Mouse (Mus musculus) embryonic facial prominence, embryonic 15.5 days (tissue): ENCODE measurements around the gene Cphx1. TPM values are rescaled to one million over a fixed set of nuclear protein-coding genes. Genes with fewer than 3 reads are reported as not detected.
A peak's percentile ranks its signal among the peaks of the same experiment; 100 is the strongest.
"Not testable (repeated sequence)": the region's sequence is repeated elsewhere in the genome, so short reads cannot be mapped to it uniquely, and the experiment has no call there.

ENCODE experiments used
- ATAC-seq: fragments of 200-750 bp; cut with Nextera tagmentation; 2 replicates; pipeline ENCODE4 v1.8.0; 2017; ENCODE audit warnings: low read depth, moderate TSS enrichment; ENCODE audit not compliant: insufficient number of reproducible peaks, low FRiP score, low TSS enrichment
- H3K27ac ChIP-seq: fragments of 300-500 bp; sonication (generic); replicated peaks from 2 replicates; pipeline ENCODE4 v1.5.1; 2015; ENCODE audit warnings: mild to moderate bottlenecking, inconsistent platforms
- H3K27me3 ChIP-seq: fragments of 300-500 bp; sonication (generic); 2 replicates; pipeline ENCODE4 v1.6.1; 2015; ENCODE audit warnings: inconsistent platforms
- H3K36me3 ChIP-seq: fragments of 300-500 bp; sonication (generic); 2 replicates; pipeline ENCODE4 v1.6.1; 2015; ENCODE audit warnings: mild to moderate bottlenecking, inconsistent platforms
- H3K4me1 ChIP-seq: fragments of 300-500 bp; sonication (generic); 2 replicates; pipeline ENCODE4 v1.6.1; 2015; ENCODE audit warnings: inconsistent platforms
- H3K4me2 ChIP-seq: fragments of 300-500 bp; sonication (generic); replicated peaks from 2 replicates; pipeline ENCODE4 v1.6.1; 2015; ENCODE audit warnings: mild to moderate bottlenecking, inconsistent platforms
- H3K4me3 ChIP-seq: fragments of 300-500 bp; sonication (generic); replicated peaks from 2 replicates; pipeline ENCODE4 v1.5.1; 2015; ENCODE audit warnings: mild to moderate bottlenecking, inconsistent platforms
- H3K9ac ChIP-seq: fragments of 300-500 bp; sonication (generic); 2 replicates; pipeline ENCODE4 v1.6.1; 2015; ENCODE audit warnings: inconsistent platforms
- H3K9me3 ChIP-seq: fragments of 300-500 bp; sonication (generic); replicated peaks from 2 replicates; pipeline ENCODE4 v1.6.1; 2016; ENCODE audit warnings: inconsistent platforms
- WGBS: fragments of 180-500 bp; shearing (Covaris S2); methylation state at CpG from one replicate; pipeline ENCODE4 v1.1.7; 2015; 5-methylcytosine and 5-hydroxymethylcytosine counted together
- polyA plus RNA-seq: library from polyadenylated mRNA; unstranded; fragments of >200 nt; fragmentation: Nextera tagmentation; extraction: Ambion mirVana; gene quantifications from 2 replicates; pipeline ENCODE4 v1.2.1, GENCODE M21; 2015

Cphx1 gene
- polyA plus RNA-seq: 0.09 TPM in 1 of 2 replicates, not detected in the other

DNA sequence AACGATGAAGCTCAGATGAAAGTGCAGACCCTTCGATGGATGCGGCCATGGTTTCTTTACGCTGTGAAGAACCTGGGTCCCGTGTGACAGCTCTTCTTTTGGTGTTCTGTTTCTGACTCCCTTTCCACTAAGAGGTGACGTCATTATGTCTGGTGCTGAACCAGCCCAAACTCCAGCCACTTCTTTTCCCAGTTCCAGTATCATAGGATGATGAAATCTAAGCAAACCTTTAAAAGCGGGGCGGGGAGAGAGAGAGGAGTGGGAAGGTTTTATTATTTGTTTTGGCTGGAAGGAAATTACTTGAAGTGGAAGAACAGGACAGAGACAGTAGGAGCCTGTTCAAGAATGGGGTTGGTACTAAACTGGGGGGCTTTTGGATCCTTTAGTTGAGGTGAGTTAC lies at the start of gene Cphx1:
TSS of gene Cphx1 (plus strand) at position 301 of the 400 bp plus-strand sequence.
- not testable (repeated sequence) for H3K4me3 ChIP-seq, H3K4me1 ChIP-seq, H3K27me3 ChIP-seq, ATAC-seq, H3K27ac ChIP-seq, H3K9ac ChIP-seq, H3K9me3 ChIP-seq, H3K4me2 ChIP-seq, H3K36me3 ChIP-seq
- no CpG with 5 or more reads among the region's 8 CpGs for WGBS

DNA sequence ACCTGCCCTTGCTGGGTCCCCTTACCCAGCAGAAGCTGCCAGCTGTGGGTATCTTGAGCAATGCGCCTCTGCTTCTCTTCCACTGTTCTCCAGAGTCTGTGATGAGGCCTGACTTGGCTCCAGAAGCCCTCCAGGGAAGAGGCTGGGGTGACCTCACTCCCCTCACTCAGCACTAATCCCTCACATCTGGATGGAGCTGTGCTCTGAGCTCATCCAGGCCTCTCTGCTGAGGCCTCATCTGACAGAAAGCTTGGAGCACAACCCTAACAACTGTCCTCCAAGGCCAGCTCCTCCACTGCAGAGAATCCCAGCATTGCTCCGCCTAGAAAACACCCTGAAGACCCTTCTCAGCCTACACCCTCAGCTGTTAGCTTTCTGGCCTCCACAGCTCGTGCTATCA lies 43.5 kb upstream of the Cphx1 start:
- H3K27ac ChIP-seq, H3K4me1 ChIP-seq, H3K9ac ChIP-seq, H3K27me3 ChIP-seq, H3K9me3 ChIP-seq, H3K4me3 ChIP-seq, ATAC-seq, H3K36me3 ChIP-seq, H3K4me2 ChIP-seq: not testable (repeated sequence)
- no CpG with 5 or more reads among the region's 3 CpGs for WGBS

DNA sequence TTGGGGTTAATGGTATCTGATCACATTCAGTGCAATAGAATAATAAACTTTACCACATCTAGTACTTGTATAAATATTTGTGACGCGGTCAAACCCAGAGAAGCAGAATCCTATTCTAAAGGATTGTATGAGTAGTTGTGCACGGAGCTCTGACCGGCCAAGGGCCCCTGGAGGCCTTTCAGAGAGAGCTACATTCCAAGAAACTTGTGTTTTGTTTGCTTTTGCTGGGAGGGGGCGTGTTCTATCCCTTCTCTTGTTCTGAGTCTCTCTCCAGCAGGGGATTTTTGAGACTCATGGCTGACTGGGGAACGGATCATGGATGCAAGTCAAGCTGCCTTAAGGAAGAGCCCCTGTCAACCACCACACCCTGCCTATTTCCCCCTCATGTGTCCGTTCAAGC lies 42.4 kb upstream of the Cphx1 start:
- H3K4me1 ChIP-seq, H3K36me3 ChIP-seq, H3K4me3 ChIP-seq, ATAC-seq, H3K4me2 ChIP-seq, H3K9ac ChIP-seq, H3K9me3 ChIP-seq, H3K27me3 ChIP-seq, H3K27ac ChIP-seq: not testable (repeated sequence)
- WGBS: no CpG with 5 or more reads among the region's 7 CpGs

DNA sequence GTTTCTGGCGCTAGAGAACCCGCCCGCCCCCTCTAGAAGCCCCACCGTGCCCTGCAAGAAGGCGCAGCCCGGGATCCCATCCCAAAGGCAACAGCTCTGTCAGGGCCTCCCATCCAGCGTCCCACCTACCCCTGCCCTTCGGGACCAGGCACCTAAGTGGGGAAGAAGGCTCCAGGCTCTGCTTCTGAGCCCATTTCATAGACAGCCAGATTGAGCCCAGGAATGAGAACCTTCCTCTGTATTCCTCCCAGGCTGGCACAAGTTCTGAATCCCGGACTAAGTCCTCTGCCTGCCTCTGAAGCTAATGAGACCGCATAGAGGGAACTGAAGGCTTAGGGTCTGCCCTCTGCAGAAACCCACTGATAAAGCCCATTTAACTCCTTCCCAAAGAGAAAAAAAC lies 35.1 kb upstream of the Cphx1 start, which contains the start of gene Plac9a:
TSS of gene Plac9a (minus strand) at position 101 of the 400 bp plus-strand sequence.
- not testable (repeated sequence) for H3K4me1 ChIP-seq, H3K4me3 ChIP-seq, H3K9ac ChIP-seq, H3K36me3 ChIP-seq, ATAC-seq, H3K27ac ChIP-seq, H3K9me3 ChIP-seq, H3K4me2 ChIP-seq, H3K27me3 ChIP-seq
- WGBS: no CpG with 5 or more reads among the region's 10 CpGs

DNA sequence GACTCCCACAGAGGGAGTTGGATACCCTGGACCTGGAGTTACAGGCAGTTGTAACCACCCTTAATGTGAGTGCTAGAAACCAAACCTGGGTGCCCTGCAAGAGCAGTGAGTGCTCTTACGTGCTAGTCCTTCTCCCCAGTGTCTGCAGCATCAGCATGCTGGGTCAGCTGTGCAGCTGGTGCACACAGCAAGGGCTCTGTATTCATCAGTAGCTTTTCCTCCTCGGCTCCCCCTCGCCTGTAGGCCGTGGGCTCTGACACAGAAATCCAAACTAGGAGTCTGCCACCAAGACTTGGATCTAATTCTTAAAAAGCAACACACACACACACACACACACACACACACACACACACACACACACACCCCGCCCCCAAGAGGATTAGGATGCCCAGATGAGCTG lies 32.9 kb upstream of the Cphx1 start:
- H3K4me2 ChIP-seq, H3K36me3 ChIP-seq, H3K27me3 ChIP-seq, H3K9ac ChIP-seq, H3K4me1 ChIP-seq, H3K9me3 ChIP-seq, H3K4me3 ChIP-seq, ATAC-seq, H3K27ac ChIP-seq: not testable (repeated sequence)
- WGBS: 50% methylated on average over 1 of the region's 5 CpGs

DNA sequence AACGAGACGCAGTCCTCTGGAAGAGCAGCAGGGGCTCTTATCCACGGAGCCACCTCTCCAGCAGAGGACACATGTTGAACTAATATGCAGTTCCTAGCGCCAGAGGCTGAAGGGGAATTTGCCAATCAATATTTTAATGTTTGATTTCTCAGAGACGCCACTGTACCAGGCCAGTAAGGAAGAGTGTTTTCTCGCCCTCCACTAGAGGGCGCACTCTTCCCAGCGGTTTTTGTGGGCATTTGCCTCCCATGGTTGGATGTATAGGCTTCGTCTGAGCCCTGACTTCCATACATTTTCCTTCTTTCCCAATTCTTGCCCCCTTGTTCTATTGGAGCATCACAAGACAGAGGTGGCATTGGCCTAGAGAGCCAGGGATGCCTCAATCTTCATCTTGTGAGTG lies 30.8 kb upstream of the Cphx1 start:
- H3K36me3 ChIP-seq, H3K4me1 ChIP-seq, H3K9ac ChIP-seq, H3K9me3 ChIP-seq, H3K27ac ChIP-seq, H3K27me3 ChIP-seq, ATAC-seq, H3K4me3 ChIP-seq, H3K4me2 ChIP-seq: not testable (repeated sequence)
- WGBS: no CpG with 5 or more reads among the region's 9 CpGs

DNA sequence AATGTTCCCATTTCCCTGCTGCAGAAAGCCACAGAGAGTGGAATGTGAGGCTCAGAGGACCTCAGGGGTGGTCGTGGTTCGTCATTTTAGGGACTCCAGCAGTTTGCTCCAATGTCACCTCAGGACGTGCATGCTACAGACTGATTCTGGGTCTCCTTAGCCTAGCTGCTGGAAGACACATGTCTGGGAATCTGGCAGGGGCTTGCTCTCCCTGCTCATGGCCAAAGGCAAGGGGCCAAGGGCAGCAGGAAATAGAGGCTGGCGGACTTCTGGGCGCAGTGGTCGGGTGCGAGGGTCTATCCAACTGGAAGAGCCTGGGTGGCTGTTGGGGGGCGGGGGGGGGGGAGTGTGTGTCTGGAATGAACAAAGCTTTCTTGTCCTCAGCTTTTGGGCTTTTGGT lies 29.1 kb upstream of the Cphx1 start:
- not testable (repeated sequence) for H3K27me3 ChIP-seq, H3K27ac ChIP-seq, ATAC-seq, H3K9ac ChIP-seq, H3K36me3 ChIP-seq, H3K9me3 ChIP-seq, H3K4me2 ChIP-seq, H3K4me3 ChIP-seq, H3K4me1 ChIP-seq
- no CpG with 5 or more reads among the region's 8 CpGs for whole genome bisulfite sequencing

DNA sequence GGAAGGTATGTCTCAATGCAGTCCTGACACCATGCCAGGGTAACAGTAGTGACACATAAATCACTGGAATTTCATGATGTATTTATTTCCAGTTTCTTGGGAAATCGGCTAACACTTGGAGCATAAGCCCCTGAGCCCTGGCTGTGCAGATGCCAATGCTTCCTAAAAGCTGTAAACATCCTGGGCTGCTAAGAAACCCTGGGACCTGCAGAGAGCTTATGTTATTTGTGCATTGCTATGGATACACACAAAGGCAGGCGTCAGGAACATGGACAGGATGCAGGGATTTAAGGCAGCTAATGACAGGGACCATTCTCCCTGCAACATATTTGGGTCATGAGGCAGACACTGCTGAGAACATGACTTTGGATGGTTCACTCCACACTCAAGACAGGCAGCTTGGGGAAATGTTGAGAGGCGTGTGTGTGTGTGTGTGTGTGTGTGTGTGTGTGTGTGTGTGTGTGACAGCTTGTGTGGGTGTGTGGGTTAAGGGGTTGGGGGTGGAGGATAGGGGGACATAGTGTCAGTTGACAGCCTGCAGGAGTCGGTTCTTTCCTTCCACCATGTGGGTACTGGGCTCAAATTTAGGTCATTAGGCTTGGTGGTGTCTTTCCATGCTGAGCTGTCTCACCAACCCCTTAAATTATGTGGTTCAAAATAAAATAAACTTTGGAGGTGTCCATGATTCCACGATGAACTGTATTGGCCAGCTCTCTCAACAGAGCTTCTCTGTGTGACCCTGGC lies 19.5 kb upstream of the Cphx1 start:
- H3K36me3 ChIP-seq, H3K4me1 ChIP-seq, H3K4me2 ChIP-seq, H3K27ac ChIP-seq, H3K9me3 ChIP-seq, H3K9ac ChIP-seq, ATAC-seq, H3K27me3 ChIP-seq, H3K4me3 ChIP-seq: not testable (repeated sequence)
- WGBS: no CpG with 5 or more reads among the region's 5 CpGs

DNA sequence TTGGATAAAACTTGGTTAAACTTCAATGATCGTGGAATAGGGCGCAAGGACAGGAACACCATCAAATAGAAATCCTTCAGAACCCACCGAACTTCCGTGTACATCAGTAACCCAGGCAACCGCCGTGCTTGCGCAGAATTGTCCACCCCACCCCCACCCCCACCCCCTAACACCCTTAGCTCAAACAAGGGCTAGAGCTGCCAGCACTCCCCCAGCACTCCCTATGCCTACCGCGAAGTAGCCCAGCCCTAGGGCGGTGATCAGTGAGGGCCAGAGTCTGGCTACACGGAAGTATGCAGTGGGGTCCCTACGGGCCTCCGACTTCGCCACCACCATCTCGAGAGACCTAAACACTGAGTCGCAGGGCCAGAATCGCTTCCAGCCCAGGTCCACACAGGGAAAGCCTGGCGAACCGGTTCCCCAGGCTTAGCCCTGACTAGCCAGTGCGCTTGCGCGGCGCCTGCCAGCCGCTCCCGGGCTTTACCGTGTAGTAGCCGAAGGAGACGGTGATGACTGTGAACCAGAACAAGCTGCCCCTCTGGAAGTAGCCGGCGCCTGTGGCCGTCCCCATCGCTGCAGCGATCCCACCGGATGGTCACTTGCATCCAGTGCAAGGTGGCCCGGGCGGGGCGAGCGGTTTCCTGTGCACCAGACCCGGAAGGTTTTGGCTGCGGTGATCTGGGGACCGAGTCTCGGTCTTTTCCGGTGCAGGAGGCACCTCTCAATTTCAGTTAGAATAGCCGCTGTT lies 11.1 kb upstream of the Cphx1 start:
- WGBS: no CpG with 5 or more reads among the region's 44 CpGs
- not testable (repeated sequence) for H3K4me3 ChIP-seq, H3K27ac ChIP-seq, H3K36me3 ChIP-seq, H3K9ac ChIP-seq, H3K4me1 ChIP-seq, H3K27me3 ChIP-seq, H3K4me2 ChIP-seq, H3K9me3 ChIP-seq
- ATAC-seq: peak; percentile 67; the same call in 1 of the 2 replicates

DNA sequence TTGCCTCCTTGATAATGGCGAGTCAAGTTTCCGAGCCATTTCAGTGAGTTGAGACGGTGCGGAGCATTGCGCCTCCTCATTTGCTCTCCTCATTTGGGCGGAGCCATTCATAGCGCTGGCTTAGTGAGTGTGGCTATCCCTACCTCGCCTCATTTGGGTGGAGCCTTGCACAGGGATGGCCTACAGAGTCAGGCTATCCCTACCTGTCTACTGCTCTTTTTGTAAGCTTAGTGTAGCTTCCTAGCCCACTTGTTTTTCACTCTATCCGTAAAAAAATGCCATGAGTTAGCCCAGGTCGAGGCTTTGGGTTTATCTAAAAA lies 10.6 kb upstream of the Cphx1 start, which contains the start of gene Tmem254a:
TSS of gene Tmem254a (minus strand) at position 111 of the 320 bp plus-strand sequence.
- not testable (repeated sequence) for H3K9me3 ChIP-seq, H3K27me3 ChIP-seq, H3K4me2 ChIP-seq, H3K4me3 ChIP-seq, H3K27ac ChIP-seq, H3K9ac ChIP-seq, H3K4me1 ChIP-seq, H3K36me3 ChIP-seq
- no CpG with 5 or more reads among the region's 10 CpGs for WGBS
- ATAC-seq: 0 out of 2 replicates have a peak, but pooled peaks have one; percentile 70

DNA sequence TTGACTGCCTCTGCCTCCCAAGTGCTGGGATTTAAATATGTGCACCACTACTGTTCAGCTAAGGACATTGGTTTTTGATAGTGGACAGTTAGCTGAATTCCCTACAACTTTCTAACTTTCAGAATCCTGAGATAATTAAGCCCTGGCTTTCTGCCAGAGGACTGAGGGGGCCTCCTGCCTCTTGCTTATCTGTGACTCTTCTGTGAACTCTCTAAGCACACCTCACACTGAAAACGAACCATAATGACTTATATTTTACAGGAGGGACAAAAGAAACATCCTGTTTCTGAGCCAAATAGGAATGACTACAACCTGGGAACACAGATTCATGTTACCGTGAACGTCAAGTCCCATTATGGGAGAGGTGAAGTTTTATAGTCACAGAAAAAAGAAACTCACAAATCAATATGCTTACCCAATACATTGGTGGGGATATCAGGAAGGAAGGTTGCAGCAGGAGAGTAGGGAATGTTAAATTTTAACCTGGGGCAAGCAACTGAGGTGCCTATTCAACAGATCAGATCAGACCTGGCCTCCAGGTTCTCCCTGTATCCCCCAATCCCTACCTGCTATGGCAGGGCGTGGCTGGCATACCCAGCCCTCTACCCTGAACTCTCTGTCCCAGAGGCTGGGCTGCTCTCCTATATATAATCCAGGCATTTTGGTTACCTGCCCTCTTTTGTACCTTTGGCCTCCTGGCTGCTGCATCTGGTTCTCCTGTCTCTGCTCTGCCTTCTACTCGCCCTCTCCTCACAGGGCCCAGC lies 1.1 kb upstream of the Cphx1 start:
- no CpG with 5 or more reads among the region's 5 CpGs for WGBS
- not testable (repeated sequence) for H3K27ac ChIP-seq, H3K4me1 ChIP-seq, H3K9ac ChIP-seq, H3K27me3 ChIP-seq, H3K9me3 ChIP-seq, H3K4me3 ChIP-seq, ATAC-seq, H3K36me3 ChIP-seq, H3K4me2 ChIP-seq
